Mouse (Mus musculus) ES-CJ7 (cell line): ENCODE results near the gene Rab7b.

Source experiments
- DNase-seq: peaks from one replicate; pipeline ENCODE4 v3.0.0; 2011; ENCODE audit warnings: low read depth, low spot score

The Rab7b gene

GRCm38 (mm10) chr1:131688475-131688874 lies at the start of gene Rab7b:
Gene Rab7b (plus strand): TSS chr1:131688695.
- DNase-seq: no peak

- DNase-seq: no peak
These were observed 48.4 kb upstream of the Rab7b start for GRCm38 (mm10) chr1:131640062-131640461.

GRCm38 (mm10) chr1:131641565-131641964 lies 46.9 kb upstream of the Rab7b start:
- DNase-seq: no peak

- DNase-seq: no peak
These were observed 46.2 kb upstream of the Rab7b start for GRCm38 (mm10) chr1:131642251-131642650.

GRCm38 (mm10) chr1:131652670-131653443 lies 35.6 kb upstream of the Rab7b start:
- DNase-seq: peak; percentile 42

GRCm38 (mm10) chr1:131655601-131656000 lies 32.9 kb upstream of the Rab7b start:
- DNase-seq: no peak

GRCm38 (mm10) chr1:131657945-131658354 lies 30.5 kb upstream of the Rab7b start:
- peak; percentile 97 for DNase-seq

- DNase-seq: no peak
These were observed 28.9 kb upstream of the Rab7b start for GRCm38 (mm10) chr1:131659512-131660085.

- no peak for DNase-seq
These were observed 28.2 kb upstream of the Rab7b start for GRCm38 (mm10) chr1:131660266-131660665.

- DNase-seq: no peak
These were observed 27.6 kb upstream of the Rab7b start for GRCm38 (mm10) chr1:131660716-131661472.

GRCm38 (mm10) chr1:131661749-131662148 lies 26.7 kb upstream of the Rab7b start:
- DNase-seq: no peak

- DNase-seq: no peak
These were observed 25.1 kb upstream of the Rab7b start for GRCm38 (mm10) chr1:131663286-131663995.

GRCm38 (mm10) chr1:131664136-131664535 lies 24.4 kb upstream of the Rab7b start:
- no peak for DNase-seq

GRCm38 (mm10) chr1:131665886-131666285 lies 22.6 kb upstream of the Rab7b start:
- DNase-seq: no peak

GRCm38 (mm10) chr1:131671113-131671512 lies 17.4 kb upstream of the Rab7b start:
- DNase-seq: no peak

GRCm38 (mm10) chr1:131672361-131672760 lies 16.1 kb upstream of the Rab7b start:
- DNase-seq: no peak

GRCm38 (mm10) chr1:131679644-131680043 lies 8.9 kb upstream of the Rab7b start:
- no peak for DNase-seq

- no peak for DNase-seq
These were observed 756 bp upstream of the Rab7b start for GRCm38 (mm10) chr1:131687739-131688138.

- no peak for DNase-seq
These were observed 521 bp downstream of the Rab7b start for GRCm38 (mm10) chr1:131689016-131689415.

GRCm38 (mm10) chr1:131689899-131690298 lies 1.4 kb downstream of the Rab7b start:
- DNase-seq: no peak

- no peak for DNase-seq
These were observed 1.9 kb downstream of the Rab7b start for GRCm38 (mm10) chr1:131690435-131690834.

GRCm38 (mm10) chr1:131691356-131691755 lies 2.9 kb downstream of the Rab7b start:
- DNase-seq: no peak
